Mouse (Mus musculus) liver, embryonic 16.5 days (tissue): Measurements from ENCODE around the gene Mb. TPM values are rescaled to one million over a fixed set of nuclear protein-coding genes. Genes with fewer than 3 reads are reported as not detected.

Experiments used
- ATAC-seq: fragments of 200-750 bp; cut with Nextera tagmentation; 2 replicates; pipeline ENCODE4 v1.8.0; 2017; ENCODE audit warnings: low read depth, mild to moderate bottlenecking, moderate number of reproducible peaks, moderate library complexity
- H3K27ac ChIP-seq: fragments of 300-500 bp; sonication (generic); 2 replicates; pipeline ENCODE4 v1.5.1; 2014; ENCODE audit warnings: mild to moderate bottlenecking, low read length
- H3K27me3 ChIP-seq: fragments of 300-500 bp; sonication (generic); 2 replicates; pipeline ENCODE4 v1.6.1; 2014; ENCODE audit warnings: low read depth, low read length, mixed read lengths; ENCODE audit not compliant: control insufficient read depth, insufficient read depth
- H3K36me3 ChIP-seq: fragments of 300-500 bp; sonication (generic); 2 replicates; pipeline ENCODE4 v1.6.1; 2014; ENCODE audit warnings: mild to moderate bottlenecking; ENCODE audit not compliant: control insufficient read depth, insufficient read depth
- H3K4me1 ChIP-seq: fragments of 300-500 bp; sonication (generic); 2 replicates; pipeline ENCODE4 v1.6.1; 2014; ENCODE audit warnings: low read depth, low read length, mixed read lengths; ENCODE audit not compliant: control insufficient read depth
- H3K4me2 ChIP-seq: fragments of 300-500 bp; sonication (generic); 2 replicates; pipeline ENCODE4 v1.6.1; 2014; ENCODE audit warnings: low read depth, low read length, mixed read lengths
- H3K4me3 ChIP-seq: fragments of 300-500 bp; sonication (generic); 2 replicates; pipeline ENCODE4 v1.5.1; 2014; ENCODE audit warnings: low read depth, mild to moderate bottlenecking, low read length
- H3K9ac ChIP-seq: fragments of 300-500 bp; sonication (generic); 2 replicates; pipeline ENCODE4 v1.6.1; 2014; ENCODE audit warnings: low read depth, low read length
- H3K9me3 ChIP-seq: fragments of 300-500 bp; sonication (generic); replicated peaks from 2 replicates; pipeline ENCODE4 v1.6.1; 2016; ENCODE audit warnings: low read length; ENCODE audit not compliant: control insufficient read depth
- WGBS: fragments of 180-500 bp; shearing (Covaris S2); extraction: QIAGEN DNeasy Blood & Tissue Kit; methylation state at CpG from one replicate; pipeline ENCODE4 v1.1.7; 2014; ENCODE audit not compliant: insufficient replicate concordance; 5-methylcytosine and 5-hydroxymethylcytosine counted together
- polyA plus RNA-seq: library from polyadenylated mRNA; unstranded; fragments of >200 nt; fragmentation: Nextera tagmentation; extraction: Ambion mirVana; gene quantifications from 2 replicates; pipeline ENCODE4 v1.2.1, GENCODE M21; 2015

Gene Mb
- polyA plus RNA-seq, 1 experiment from 2014 or later: 0.25 TPM

- WGBS: 13% methylated on average over 11 of the region's 11 CpGs
- H3K9ac ChIP-seq: no peak overlapping the region
- no peak overlapping the region; the same call in 1 of the 2 replicates for H3K27ac ChIP-seq
- no peaks in the 10 kb centered on the region for H3K36me3 ChIP-seq
- no peak for ATAC-seq
- no peak overlapping the region for H3K4me2 ChIP-seq
- no peaks in the 10 kb centered on the region for H3K4me1 ChIP-seq
- H3K27me3 ChIP-seq: no peaks in the 10 kb centered on the region
- no peak overlapping the region for H3K4me3 ChIP-seq
- H3K9me3 ChIP-seq: no peaks in the 10 kb centered on the region
These were observed 12.9 kb downstream of the Mb start for GRCm38 (mm10) chr15:77037278-77038161.

- WGBS: 47% methylated on average over 2 of the region's 2 CpGs
- Histone ChIP-seq H3K4me1 (no peaks in the 10 kb centered on the region), H3K36me3 (no peaks in the 10 kb centered on the region), H3K9me3 (no peaks in the 10 kb centered on the region), H3K27ac (no peak overlapping the region; the same call in 1 of the 2 replicates), H3K27me3 (no peaks in the 10 kb centered on the region), H3K4me2 (no peak overlapping the region), H3K4me3 (no peak overlapping the region), H3K9ac (no peak overlapping the region)
- ATAC-seq: no peak
These were observed 13.5 kb downstream of the Mb start for GRCm38 (mm10) chr15:77036989-77037277.

GRCm38 (mm10) chr15:77036320-77036988 lies 14.0 kb downstream of the Mb start:
- H3K9ac ChIP-seq: no peak overlapping the region
- no peaks in the 10 kb centered on the region for H3K9me3 ChIP-seq
- no peaks in the 10 kb centered on the region for H3K27me3 ChIP-seq
- 0 out of 2 replicates have a peak, but pooled peaks have one; percentile 9 for ATAC-seq
- no peaks in the 10 kb centered on the region for H3K36me3 ChIP-seq
- 60% methylated on average over 11 of the region's 11 CpGs for WGBS
- H3K4me1 ChIP-seq: no peaks in the 10 kb centered on the region
- no peak overlapping the region for H3K4me2 ChIP-seq
- no peak overlapping the region for H3K4me3 ChIP-seq
- no peak overlapping the region; the same call in 1 of the 2 replicates for H3K27ac ChIP-seq

GRCm38 (mm10) chr15:77035643-77036042 lies 14.8 kb downstream of the Mb start:
- Histone ChIP-seq H3K9me3 (no peaks in the 10 kb centered on the region), H3K9ac (no peak overlapping the region), H3K4me3 (no peak overlapping the region), H3K36me3 (no peaks in the 10 kb centered on the region), H3K27me3 (no peaks in the 10 kb centered on the region), H3K4me2 (no peak overlapping the region), H3K4me1 (no peaks in the 10 kb centered on the region), H3K27ac (no peak overlapping the region)
- WGBS: 51% methylated on average over 3 of the region's 3 CpGs
- ATAC-seq: no peak

- ATAC-seq: no peak
- 55% methylated on average over 6 of the region's 6 CpGs for WGBS
- Histone ChIP-seq H3K4me1 (no peaks in the 10 kb centered on the region), H3K27me3 (no peaks in the 10 kb centered on the region), H3K4me3 (no peak overlapping the region), H3K27ac (no peak overlapping the region), H3K9ac (no peak overlapping the region), H3K4me2 (no peak overlapping the region), H3K36me3 (no peaks in the 10 kb centered on the region), H3K9me3 (no peaks in the 10 kb centered on the region)
These were observed 15.9 kb downstream of the Mb start for GRCm38 (mm10) chr15:77034526-77034925.

GRCm38 (mm10) chr15:77031271-77031670 lies 19.2 kb downstream of the Mb start:
- Histone ChIP-seq H3K4me2 (no peak overlapping the region), H3K4me3 (no peak overlapping the region), H3K27ac (no peak overlapping the region), H3K9me3 (no peaks in the 10 kb centered on the region), H3K27me3 (no peaks in the 10 kb centered on the region), H3K4me1 (no peaks in the 10 kb centered on the region), H3K9ac (no peak overlapping the region), H3K36me3 (no peaks in the 10 kb centered on the region)
- no peak for ATAC-seq
- WGBS: 45% methylated on average over 3 of the region's 3 CpGs

GRCm38 (mm10) chr15:77029331-77029991 lies 21.0 kb downstream of the Mb start:
- no peaks in the 10 kb centered on the region for H3K4me1 ChIP-seq
- H3K9ac ChIP-seq: no peak overlapping the region
- no peak for ATAC-seq
- no peak overlapping the region for H3K4me3 ChIP-seq
- WGBS: 28% methylated on average over 7 of the region's 7 CpGs
- no peak overlapping the region for H3K27ac ChIP-seq
- H3K27me3 ChIP-seq: no peaks in the 10 kb centered on the region
- no peak overlapping the region for H3K4me2 ChIP-seq
- no peaks in the 10 kb centered on the region for H3K9me3 ChIP-seq
- H3K36me3 ChIP-seq: no peaks in the 10 kb centered on the region

- no peak overlapping the region for H3K9ac ChIP-seq
- no peak overlapping the region for H3K27ac ChIP-seq
- no peaks in the 10 kb centered on the region for H3K27me3 ChIP-seq
- no peaks in the 10 kb centered on the region for H3K9me3 ChIP-seq
- H3K4me2 ChIP-seq: no peak overlapping the region
- 52% methylated on average over 6 of the region's 6 CpGs for WGBS
- no peak for ATAC-seq
- H3K4me1 ChIP-seq: no peaks in the 10 kb centered on the region
- no peaks in the 10 kb centered on the region for H3K36me3 ChIP-seq
- H3K4me3 ChIP-seq: no peak overlapping the region
These were observed 22.8 kb downstream of the Mb start for GRCm38 (mm10) chr15:77027675-77028074.

GRCm38 (mm10) chr15:77027117-77027516 lies 23.4 kb downstream of the Mb start:
- Histone ChIP-seq H3K4me2 (no peak overlapping the region), H3K36me3 (no peaks in the 10 kb centered on the region), H3K4me1 (no peaks in the 10 kb centered on the region), H3K9me3 (no peaks in the 10 kb centered on the region), H3K27me3 (no peaks in the 10 kb centered on the region), H3K9ac (no peak overlapping the region), H3K4me3 (no peak overlapping the region), H3K27ac (no peak overlapping the region)
- WGBS: 59% methylated on average over 3 of the region's 3 CpGs
- no peak for ATAC-seq
